Mouse (Mus musculus) kidney, postnatal 0 days (tissue): ENCODE data around the gene Itsn1. TPM values are rescaled to one million over a fixed set of nuclear protein-coding genes. Genes with fewer than 3 reads are reported as not detected.

Experiments used
- ATAC-seq: fragments of 200-750 bp; cut with Nextera tagmentation; replicated peaks from 2 replicates; pipeline ENCODE4 v1.8.0; 2017; ENCODE audit warnings: low read depth, moderate number of reproducible peaks, moderate TSS enrichment, moderate library complexity; ENCODE audit not compliant: low FRiP score
- DNase-seq: peaks from one replicate; pipeline ENCODE4 v3.0.0-alpha.2; 2016; ENCODE audit warnings: low spot score
- H3K27ac ChIP-seq: fragments of 300-500 bp; sonication (generic); 2 replicates; pipeline ENCODE4 v1.5.1; 2014; ENCODE audit warnings: mild to moderate bottlenecking
- H3K27me3 ChIP-seq: fragments of 300-500 bp; sonication (generic); 2 replicates; pipeline ENCODE4 v1.6.1; 2014; ENCODE audit warnings: low read length, mixed read lengths; ENCODE audit not compliant: insufficient read depth
- H3K36me3 ChIP-seq: fragments of 300-500 bp; sonication (generic); 2 replicates; pipeline ENCODE4 v1.6.1; 2014; ENCODE audit warnings: low read length, mixed read lengths; ENCODE audit not compliant: insufficient read depth
- H3K4me1 ChIP-seq: fragments of 300-500 bp; sonication (generic); replicated peaks from 2 replicates; pipeline ENCODE4 v1.6.1; 2014; ENCODE audit warnings: antibody characterized with exemption, low read length, mixed read lengths; ENCODE audit not compliant: insufficient read depth
- H3K4me2 ChIP-seq: fragments of 300-500 bp; sonication (generic); 2 replicates; pipeline ENCODE4 v1.6.1; 2014; ENCODE audit warnings: mild to moderate bottlenecking, low read length, moderate library complexity, mixed read lengths
- H3K4me3 ChIP-seq: fragments of 300-500 bp; sonication (generic); replicated peaks from 2 replicates; pipeline ENCODE4 v1.5.1; 2014; ENCODE audit warnings: low read depth, low read length
- H3K9ac ChIP-seq: fragments of 300-500 bp; sonication (generic); 2 replicates; pipeline ENCODE4 v1.6.1; 2014; ENCODE audit warnings: low read depth, low read length
- H3K9me3 ChIP-seq: fragments of 300-500 bp; sonication (generic); replicated peaks from 2 replicates; pipeline ENCODE4 v1.6.1; 2016; ENCODE audit warnings: low read length, inconsistent platforms, mixed read lengths
- CTCF ChIP-seq: IDR thresholded peaks from 2 replicates; pipeline ENCODE4 v1.5.1; 2016; ENCODE audit warnings: antibody characterized with exemption, low read depth, mild to moderate bottlenecking, moderate library complexity
- WGBS: fragments of 180-500 bp; shearing (Covaris S2); extraction: QIAGEN DNeasy Blood & Tissue Kit; methylation state at CpG from one replicate; pipeline ENCODE4 v1.1.7; 2014; 5-methylcytosine and 5-hydroxymethylcytosine counted together
- microRNA-seq: library from miRNA; unstranded; fragments of <30 nt; microRNA quantifications from one replicate; pipeline ENCODE4, GENCODE M21; 2016
- polyA plus RNA-seq: library from polyadenylated mRNA; unstranded; fragments of >200 nt; fragmentation: Nextera tagmentation; extraction: Ambion mirVana; gene quantifications from 2 replicates; pipeline ENCODE4 v1.2.1, GENCODE M21; 2015

The Itsn1 gene
- polyA plus RNA-seq, 1 experiment from 2014 or later: 14.4 TPM

DNA sequence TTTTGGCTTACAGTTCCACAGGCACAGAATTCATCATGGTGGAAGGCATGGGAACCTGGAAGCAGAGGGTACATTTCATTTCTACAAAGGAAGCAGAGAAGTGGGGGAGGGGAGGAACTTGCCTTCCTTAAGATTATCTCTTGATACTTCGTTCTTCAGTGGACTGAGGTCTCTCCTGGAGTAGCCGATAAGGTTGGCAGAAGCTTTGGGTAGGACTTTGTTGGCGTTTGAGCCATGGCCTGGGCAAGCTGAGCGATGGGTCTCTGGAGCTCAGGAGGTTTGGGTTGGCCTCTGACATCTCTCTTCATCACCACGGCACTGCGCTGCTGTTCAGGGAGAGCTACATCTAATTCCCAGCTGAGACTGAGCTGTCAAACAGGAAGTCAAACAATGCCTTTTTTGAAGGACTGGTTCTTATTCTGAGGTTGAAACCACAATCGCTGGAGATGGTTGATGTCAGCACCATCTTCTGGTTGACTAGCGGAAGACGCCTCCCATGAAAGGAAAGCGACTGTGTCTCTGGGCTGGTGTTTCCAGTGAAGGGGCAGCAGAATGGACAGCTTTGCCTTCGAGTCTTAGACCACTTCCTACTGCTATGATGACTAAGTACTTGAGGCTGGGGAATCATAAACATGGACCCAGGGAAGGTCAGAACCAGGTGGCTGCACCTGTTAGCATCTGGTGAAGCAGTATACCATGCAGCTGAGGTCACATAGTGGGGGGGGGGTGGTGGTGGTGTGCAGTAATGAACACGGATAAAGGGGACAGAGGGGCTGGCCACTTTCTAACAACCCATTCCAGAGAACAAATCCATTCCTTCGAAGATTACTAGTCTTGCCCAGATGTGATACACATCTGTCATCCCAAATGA lies 235.5 kb downstream of the Itsn1 start:
- Histone ChIP-seq H3K27ac (no peak overlapping the region), H3K4me3 (no peak overlapping the region), H3K9me3 (no peaks in the 10 kb centered on the region), H3K4me2 (no peak overlapping the region), H3K4me1 (no peaks in the 10 kb centered on the region), H3K27me3 (no peaks in the 10 kb centered on the region), H3K36me3 (no peaks in the 10 kb centered on the region), H3K9ac (no peak overlapping the region)
- 84% methylated on average over 13 of the region's 13 CpGs for WGBS
- no peak for TF ChIP-seq CTCF
- ATAC-seq: no peak
- no peak for DNase-seq

DNA sequence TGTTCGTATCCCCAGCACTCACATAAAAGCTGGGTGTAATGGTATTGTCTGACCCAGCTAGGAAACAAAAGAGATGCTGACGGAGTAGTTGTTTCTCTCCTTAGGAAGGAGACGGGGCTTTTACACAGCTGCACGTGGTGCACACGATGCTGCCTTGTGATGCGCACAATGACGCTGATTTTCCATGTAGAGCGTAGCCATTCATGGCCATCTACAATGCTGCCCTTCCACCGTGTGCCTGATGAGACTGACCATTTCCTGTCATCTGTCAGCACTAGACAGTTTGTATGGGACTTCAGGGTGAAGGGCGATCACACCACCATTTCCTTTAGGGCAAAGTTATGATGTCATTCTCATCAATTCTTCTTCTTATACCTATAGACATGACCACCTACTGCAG lies 239.6 kb downstream of the Itsn1 start:
- H3K9ac ChIP-seq: no peak overlapping the region
- H3K4me1 ChIP-seq: peaks cover 9% of the 10 kb centered on the region; the same call in 1 of the 2 replicates
- DNase-seq (no peak), ATAC-seq (no peak)
- 0 out of 2 replicates have a peak overlapping the region, but pooled peaks have one; percentile 1 for H3K27ac ChIP-seq
- no peak overlapping the region for H3K4me2 ChIP-seq
- no peak for TF ChIP-seq CTCF
- WGBS: 77% methylated on average over 10 of the region's 10 CpGs
- no peaks in the 10 kb centered on the region for H3K9me3 ChIP-seq
- H3K27me3 ChIP-seq: no peaks in the 10 kb centered on the region
- no peaks in the 10 kb centered on the region for H3K36me3 ChIP-seq
- no peak overlapping the region for H3K4me3 ChIP-seq

DNA sequence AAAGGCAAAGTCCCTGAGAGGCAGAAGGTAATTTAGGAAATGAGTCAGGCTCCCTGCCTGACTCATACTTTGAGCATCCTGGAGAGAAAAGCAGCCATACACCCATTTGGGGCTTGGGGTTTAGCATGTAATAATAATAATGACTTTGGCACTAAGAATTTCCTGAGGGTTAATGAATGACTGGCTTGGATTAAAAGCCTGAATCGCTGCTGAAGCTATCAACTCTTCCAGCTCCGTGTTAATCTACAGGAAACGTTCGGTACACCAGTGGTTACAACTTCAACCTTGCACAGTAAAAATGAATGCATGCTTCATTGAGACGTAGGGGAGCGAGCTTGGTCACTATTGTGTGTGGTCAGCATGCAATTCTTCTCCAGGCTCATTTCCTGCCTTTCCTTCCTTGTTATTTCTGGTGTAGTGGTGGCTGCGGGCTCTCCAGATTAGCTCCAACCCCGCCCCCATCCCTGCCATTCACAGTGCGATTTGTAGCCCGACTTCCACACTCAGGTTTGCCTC lies 240.5 kb downstream of the Itsn1 start:
- H3K9me3 ChIP-seq: no peaks in the 10 kb centered on the region
- H3K4me1 ChIP-seq: peaks cover 9% of the 10 kb centered on the region; the same call in 1 of the 2 replicates
- DNase-seq: peak; percentile 65
- no peaks in the 10 kb centered on the region for H3K36me3 ChIP-seq
- H3K4me2 ChIP-seq: no peak overlapping the region
- H3K27me3 ChIP-seq: no peaks in the 10 kb centered on the region
- TF ChIP-seq CTCF: no peak
- no peak overlapping the region for H3K4me3 ChIP-seq
- no peak overlapping the region for H3K9ac ChIP-seq
- peak overlapping the region; percentile 70 for H3K27ac ChIP-seq
- ATAC-seq: peak; percentile 23; the same call in 1 of the 2 replicates
- 20% methylated on average over 10 of the region's 10 CpGs for WGBS

Small RNA genes lying within 50 kb of the gene (microRNA-seq; reads per million reads assigned to microRNA genes)
- gene Gm27773: not detected

Other genes with a start within 250 kb of the Itsn1 start
- 33.5 and 37.1 TPM in 2 replicates for gene Ifnar1, start 244.0 kb upstream of the Itsn1 start, polyA plus RNA-seq
- 42.6 and 51.1 TPM in 2 replicates for gene Ifngr2, start 182.2 kb upstream of the Itsn1 start, polyA plus RNA-seq
- gene Tmem50b, start 131.5 kb upstream of the Itsn1 start, polyA plus RNA-seq: 42.3 and 45.0 TPM in 2 replicates
- 4.4 and 4.5 TPM in 2 replicates for gene Dnajc28, start 110.3 kb upstream of the Itsn1 start, polyA plus RNA-seq
- gene Gart, start 82.3 kb upstream of the Itsn1 start, polyA plus RNA-seq: 68.5 and 71.0 TPM in 2 replicates
- 108 and 112 TPM in 2 replicates for gene Son, start 81.8 kb upstream of the Itsn1 start, polyA plus RNA-seq
- gene Donson, start 40.5 kb upstream of the Itsn1 start, polyA plus RNA-seq: 10.6 and 12.6 TPM in 2 replicates
- 74.6 and 74.8 TPM in 2 replicates for gene Cryzl1, start 306 bp upstream of the Itsn1 start, polyA plus RNA-seq